In genomic region chr11:93562330-93562865, GRCm38 (mm10) we compare ENCODE assay signal across 17 mouse cellular contexts.
"Had no signal": no experiment of that assay in that cellular context is flagged by ENCODE, and none has a peak within 500 bp of the region (broad histone marks: within the 10 kb centered on the region; RNA-seq: fewer than 3 reads in every experiment).

No protein-coding gene starts in this region.

- DNase-seq: kidney, adult 11 months; kidney, adult 9 months; kidney, postnatal 36 days; layer of hippocampus, adult 9-11 months; layer of hippocampus, postnatal 36 days; liver; liver, embryonic 13.5 days; liver, postnatal 0 days; right cerebral cortex, postnatal 14 days; thymus, adult 2 months; thymus, postnatal 36 days had no signal

- H3K27me3 ChIP-seq: limb, embryonic 12.5 days; liver, embryonic 13.5 days; midbrain, embryonic 12.5 days; neural tube, embryonic 12.5 days; stomach, embryonic 15.5 days had no signal

- H3K4me1 ChIP-seq: liver, embryonic 13.5 days; stomach, embryonic 15.5 days had no signal

- H3K4me2 ChIP-seq: limb, embryonic 12.5 days; liver, embryonic 13.5 days; midbrain, embryonic 12.5 days; neural tube, embryonic 12.5 days; stomach, embryonic 15.5 days had no signal

- H3K36me3 ChIP-seq: limb, embryonic 12.5 days; liver, embryonic 13.5 days; midbrain, embryonic 12.5 days; neural tube, embryonic 12.5 days; stomach, embryonic 15.5 days had no signal

- H3K4me3 ChIP-seq: limb, embryonic 12.5 days; liver, embryonic 13.5 days; midbrain, embryonic 12.5 days; myocyte; neural tube, embryonic 12.5 days; stomach, embryonic 15.5 days had no signal

- ATAC-seq: liver, postnatal 0 days had no signal

- H3K27ac ChIP-seq: kidney, postnatal 0 days; limb, embryonic 12.5 days; liver, embryonic 13.5 days; midbrain, embryonic 12.5 days; neural tube, embryonic 12.5 days; stomach, embryonic 15.5 days had no signal

- H3K9me3 ChIP-seq: limb, embryonic 12.5 days; liver, embryonic 13.5 days; midbrain, embryonic 12.5 days; neural tube, embryonic 12.5 days; stomach, embryonic 15.5 days had no signal

- H3K9ac ChIP-seq: limb, embryonic 12.5 days; liver, embryonic 13.5 days; liver, postnatal 0 days; midbrain, embryonic 12.5 days; neural tube, embryonic 12.5 days; stomach, embryonic 15.5 days had no signal
